Mouse (Mus musculus): Measurements from ENCODE around the gene Map3k9. TPM values are rescaled to one million over a fixed set of nuclear protein-coding genes. Genes with fewer than 3 reads are reported as not detected.

Gene Map3k9
- polyA plus RNA-seq, 1 experiment: not detected

DNA sequence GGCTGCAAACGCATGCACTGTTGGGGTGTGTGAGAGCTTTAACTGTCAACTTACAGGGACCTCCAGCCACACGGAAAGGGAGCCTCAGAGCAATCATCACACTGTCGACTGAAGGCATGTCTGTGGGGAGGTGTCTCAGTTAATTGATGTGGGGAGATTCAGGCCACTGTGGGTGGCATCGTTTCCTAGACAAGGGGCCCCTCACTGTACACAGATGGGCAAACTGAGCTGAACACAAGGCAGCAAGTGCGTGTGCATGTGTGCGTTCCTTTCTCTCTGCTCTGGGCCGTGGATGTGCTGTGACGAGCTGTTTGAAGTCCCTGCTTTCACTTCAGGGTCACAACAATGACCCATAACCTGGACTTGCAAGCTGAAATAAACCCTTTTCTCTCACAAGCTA lies 29.4 kb upstream of the Map3k9 start:
- 70% methylated on average over 8 of the region's 8 CpGs for WGBS
- no peak overlapping the region for H3K4me3 ChIP-seq (ENCODE audit: insufficient read depth, low read depth, low read length)
- TF ChIP-seq POLR2A (IDR thresholded peaks at IDR 0.05; ENCODE audit: insufficient read depth, low read depth, low read length) (no peak), CTCF (IDR thresholded peaks at IDR 0.05; ENCODE audit: insufficient read depth, low read depth, low read length) (no peak)
- no peak overlapping the region for H3K27ac ChIP-seq (ENCODE audit: insufficient read depth, low read depth, low read length)
- H3K4me1 ChIP-seq (ENCODE audit: control insufficient read depth, insufficient read depth, low read length): peaks cover 7% of the 10 kb centered on the region; the same call in 1 of the 2 replicates

DNA sequence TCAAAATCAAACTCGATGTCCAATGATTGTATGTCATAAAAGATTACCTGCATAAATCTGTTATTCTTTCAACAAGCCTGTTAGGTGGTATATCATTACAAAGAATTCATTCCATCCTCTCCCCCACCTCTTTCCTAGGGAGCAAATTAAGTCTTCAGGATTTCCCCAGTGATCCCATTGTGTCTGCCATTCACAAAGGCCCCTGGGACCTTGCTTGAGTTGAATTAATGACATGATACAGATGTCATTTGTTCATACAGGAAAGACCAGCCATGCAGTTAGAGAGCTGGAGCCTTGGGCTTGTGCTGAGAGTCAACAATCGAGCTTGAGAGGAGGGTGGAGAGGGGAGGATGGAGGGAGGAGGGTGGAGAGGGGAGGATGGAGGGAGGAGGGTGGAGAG lies 27.6 kb upstream of the Map3k9 start:
- Histone ChIP-seq H3K4me3 (ENCODE audit: insufficient read depth, low read depth, low read length) (no peak overlapping the region), H3K4me1 (ENCODE audit: control insufficient read depth, insufficient read depth, low read length) (peaks cover 10% of the 10 kb centered on the region; the same call in 1 of the 2 replicates), H3K27ac (ENCODE audit: insufficient read depth, low read depth, low read length) (no peak overlapping the region)
- no peak for TF ChIP-seq CTCF (IDR thresholded peaks at IDR 0.05; ENCODE audit: insufficient read depth, low read depth, low read length)
- TF ChIP-seq POLR2A (IDR thresholded peaks at IDR 0.05; ENCODE audit: insufficient read depth, low read depth, low read length): no peak
- 75% methylated on average over 2 of the region's 2 CpGs for WGBS

DNA sequence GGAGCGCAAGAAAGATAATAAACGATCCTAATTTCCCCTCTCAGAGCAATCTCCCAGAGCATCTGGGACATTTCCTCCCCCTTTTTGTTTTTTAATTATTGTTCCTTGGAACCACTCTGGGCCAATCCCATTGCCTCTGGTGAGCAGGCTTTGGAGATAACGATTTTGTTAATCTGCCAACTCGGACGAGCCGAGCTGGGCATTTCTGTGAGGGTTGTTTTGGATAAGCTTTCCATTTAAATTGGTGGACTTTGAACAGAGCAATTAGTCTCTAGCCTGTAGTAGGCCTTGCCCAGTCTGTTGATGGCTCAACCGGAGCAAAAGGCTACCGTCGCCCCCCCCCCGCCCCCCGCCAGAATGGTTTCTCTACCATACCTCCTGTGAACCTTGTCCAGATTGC lies 27.0 kb upstream of the Map3k9 start:
- peaks cover 10% of the 10 kb centered on the region; the same call in 1 of the 2 replicates for H3K4me1 ChIP-seq (ENCODE audit: control insufficient read depth, insufficient read depth, low read length)
- TF ChIP-seq POLR2A (IDR thresholded peaks at IDR 0.05; ENCODE audit: insufficient read depth, low read depth, low read length) (no peak), CTCF (IDR thresholded peaks at IDR 0.05; ENCODE audit: insufficient read depth, low read depth, low read length) (no peak)
- no peak overlapping the region for H3K27ac ChIP-seq (ENCODE audit: insufficient read depth, low read depth, low read length)
- 30% methylated on average over 11 of the region's 11 CpGs for WGBS
- H3K4me3 ChIP-seq (ENCODE audit: insufficient read depth, low read depth, low read length): no peak overlapping the region

DNA sequence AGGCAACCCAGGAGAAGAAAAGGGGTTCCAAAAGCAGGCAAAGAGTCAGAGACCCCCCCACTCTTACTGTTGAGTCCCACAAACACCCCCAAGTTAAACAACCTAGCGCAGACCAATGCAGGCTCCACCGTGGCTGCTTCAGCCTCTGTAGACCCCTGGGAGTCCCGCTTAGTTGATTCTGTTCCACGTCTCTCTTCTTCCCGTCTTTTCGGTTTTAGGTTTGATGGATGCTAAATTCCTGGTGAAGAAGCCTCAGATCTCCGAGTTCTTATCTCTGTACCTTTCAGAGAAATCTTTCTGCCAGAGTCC lies 26.5 kb upstream of the Map3k9 start:
- Histone ChIP-seq H3K4me1 (ENCODE audit: control insufficient read depth, insufficient read depth, low read length) (peaks cover 10% of the 10 kb centered on the region; the same call in 1 of the 2 replicates), H3K27ac (ENCODE audit: insufficient read depth, low read depth, low read length) (no peak overlapping the region), H3K4me3 (ENCODE audit: insufficient read depth, low read depth, low read length) (no peak overlapping the region)
- 17% methylated on average over 7 of the region's 7 CpGs for WGBS
- TF ChIP-seq CTCF (IDR thresholded peaks at IDR 0.05; ENCODE audit: insufficient read depth, low read depth, low read length) (no peak), POLR2A (IDR thresholded peaks at IDR 0.05; ENCODE audit: insufficient read depth, low read depth, low read length) (no peak)

DNA sequence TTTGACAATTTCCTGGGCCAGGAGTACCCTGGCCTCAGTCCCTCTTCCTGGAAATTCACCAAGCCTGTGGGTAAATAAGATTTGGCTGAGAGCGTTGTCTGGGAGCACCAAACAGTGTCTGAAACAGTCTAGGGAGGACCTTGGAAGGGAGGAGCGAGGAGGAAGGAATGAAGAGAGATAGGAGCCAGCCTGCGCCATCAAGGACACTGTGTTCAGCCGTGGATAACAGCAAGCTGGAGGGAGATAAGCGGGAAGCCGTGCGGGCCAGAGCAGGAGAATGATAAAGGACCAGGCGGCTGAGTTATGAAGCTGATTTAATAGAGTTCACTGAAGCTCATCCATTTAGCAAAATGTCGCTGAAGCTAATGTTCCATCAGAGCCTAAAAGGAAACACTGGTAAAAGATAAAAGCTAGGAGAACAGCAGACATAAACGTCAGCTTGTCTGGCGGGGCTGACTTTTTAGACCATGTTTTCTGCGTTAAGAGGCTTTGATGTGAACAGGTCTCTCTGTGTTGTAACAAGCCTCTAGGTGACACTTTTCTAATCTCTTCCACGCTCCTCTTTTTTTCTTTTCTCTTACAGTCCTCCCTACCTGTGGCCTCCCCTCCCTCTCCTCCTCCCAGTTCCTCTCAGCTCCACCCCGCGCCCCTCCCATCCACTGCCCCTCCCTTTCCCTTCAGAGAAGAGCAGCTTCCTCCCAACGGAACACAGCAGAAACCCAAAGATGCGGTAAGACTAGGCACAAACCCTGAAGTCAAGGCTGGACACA lies 26.0 kb upstream of the Map3k9 start:
- no peak overlapping the region for H3K27ac ChIP-seq (ENCODE audit: insufficient read depth, low read depth, low read length)
- no peak for TF ChIP-seq CTCF (IDR thresholded peaks at IDR 0.05; ENCODE audit: insufficient read depth, low read depth, low read length)
- no peak for TF ChIP-seq POLR2A (IDR thresholded peaks at IDR 0.05; ENCODE audit: insufficient read depth, low read depth, low read length)
- no peak overlapping the region for H3K4me3 ChIP-seq (ENCODE audit: insufficient read depth, low read depth, low read length)

DNA sequence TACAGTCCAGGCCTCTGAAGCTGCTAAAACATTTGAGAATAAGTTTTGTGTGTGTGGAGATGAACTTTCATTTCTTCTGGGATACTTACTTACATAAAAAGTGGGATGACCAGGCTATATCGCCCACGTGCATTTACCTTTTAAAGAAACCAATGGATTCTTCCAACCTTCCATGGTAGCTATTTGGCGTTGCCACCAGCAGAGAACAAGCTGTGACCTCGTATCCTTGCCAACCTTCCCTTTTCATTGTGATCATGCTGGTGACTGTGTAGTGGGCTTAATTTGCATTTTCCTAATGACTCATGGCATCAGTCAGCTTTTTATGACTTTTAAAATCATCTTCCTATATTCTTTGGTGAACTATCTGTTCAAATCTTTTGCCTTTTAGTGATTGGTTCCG lies 25.1 kb upstream of the Map3k9 start:
- H3K4me1 ChIP-seq (ENCODE audit: control insufficient read depth, insufficient read depth, low read length): peaks cover 10% of the 10 kb centered on the region; the same call in 1 of the 2 replicates
- TF ChIP-seq POLR2A (IDR thresholded peaks at IDR 0.05; ENCODE audit: insufficient read depth, low read depth, low read length) (no peak), CTCF (IDR thresholded peaks at IDR 0.05; ENCODE audit: insufficient read depth, low read depth, low read length) (no peak)
- no peak overlapping the region for H3K4me3 ChIP-seq (ENCODE audit: insufficient read depth, low read depth, low read length)
- no peak overlapping the region for H3K27ac ChIP-seq (ENCODE audit: insufficient read depth, low read depth, low read length)
- WGBS: 82% methylated on average over 5 of the region's 5 CpGs

More for the DNA sequence above, 26.0 kb upstream of the Map3k9 start:
- H3K4me1 ChIP-seq (ENCODE audit: control insufficient read depth, insufficient read depth, low read length): peaks cover 10% of the 10 kb centered on the region; the same call in 1 of the 2 replicates
- 44% methylated on average over 17 of the region's 17 CpGs for WGBS

DNA sequence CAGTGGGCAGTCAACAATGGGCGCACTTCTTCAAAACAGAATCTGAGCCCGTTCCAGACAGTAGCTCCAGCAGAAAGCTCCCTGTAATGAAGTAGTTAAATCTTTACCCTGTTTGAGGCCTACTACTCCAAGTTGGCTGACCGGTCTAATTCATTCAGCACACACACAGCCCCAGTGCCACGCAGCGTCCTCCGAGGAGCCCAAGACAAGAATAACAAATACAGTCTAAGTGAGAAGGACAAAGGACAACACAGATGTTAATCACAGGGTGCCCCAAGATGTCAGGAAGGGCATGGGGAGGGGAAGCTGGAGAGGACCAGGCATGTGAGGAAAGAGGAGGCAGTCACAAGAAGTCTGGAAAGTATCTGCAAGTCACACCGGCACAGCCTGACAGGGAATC lies 22.8 kb upstream of the Map3k9 start:
- no peak overlapping the region for H3K4me3 ChIP-seq (ENCODE audit: insufficient read depth, low read depth, low read length)
- WGBS: 52% methylated on average over 7 of the region's 7 CpGs
- peaks cover 10% of the 10 kb centered on the region; the same call in 1 of the 2 replicates for H3K4me1 ChIP-seq (ENCODE audit: control insufficient read depth, insufficient read depth, low read length)
- TF ChIP-seq CTCF (IDR thresholded peaks at IDR 0.05; ENCODE audit: insufficient read depth, low read depth, low read length) (no peak), POLR2A (IDR thresholded peaks at IDR 0.05; ENCODE audit: insufficient read depth, low read depth, low read length) (no peak)
- no peak overlapping the region for H3K27ac ChIP-seq (ENCODE audit: insufficient read depth, low read depth, low read length)

DNA sequence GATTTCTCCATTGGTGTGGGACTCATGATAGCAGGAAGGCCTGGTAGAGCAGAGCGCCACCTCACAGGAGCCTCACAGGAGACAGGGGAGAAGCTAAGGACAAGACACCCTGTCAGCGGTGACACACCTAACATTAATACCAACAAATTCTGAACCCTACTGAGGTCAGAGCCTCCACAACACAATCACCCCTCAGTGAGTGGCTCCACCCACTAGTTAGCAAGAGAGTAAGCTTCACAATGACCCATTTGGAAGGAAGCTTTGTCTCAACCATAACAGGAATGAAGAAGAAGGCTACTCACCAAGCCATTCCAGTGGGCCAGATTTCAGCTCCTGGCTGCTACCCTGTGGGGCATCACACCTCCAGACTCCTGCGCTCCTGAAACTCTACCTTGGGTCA lies 22.0 kb upstream of the Map3k9 start:
- peaks cover 10% of the 10 kb centered on the region; the same call in 1 of the 2 replicates for H3K4me1 ChIP-seq (ENCODE audit: control insufficient read depth, insufficient read depth, low read length)
- WGBS: 97% methylated on average over 3 of the region's 3 CpGs
- no peak for TF ChIP-seq POLR2A (IDR thresholded peaks at IDR 0.05; ENCODE audit: insufficient read depth, low read depth, low read length)
- no peak for TF ChIP-seq CTCF (IDR thresholded peaks at IDR 0.05; ENCODE audit: insufficient read depth, low read depth, low read length)
- H3K27ac ChIP-seq (ENCODE audit: insufficient read depth, low read depth, low read length): no peak overlapping the region
- no peak overlapping the region for H3K4me3 ChIP-seq (ENCODE audit: insufficient read depth, low read depth, low read length)

DNA sequence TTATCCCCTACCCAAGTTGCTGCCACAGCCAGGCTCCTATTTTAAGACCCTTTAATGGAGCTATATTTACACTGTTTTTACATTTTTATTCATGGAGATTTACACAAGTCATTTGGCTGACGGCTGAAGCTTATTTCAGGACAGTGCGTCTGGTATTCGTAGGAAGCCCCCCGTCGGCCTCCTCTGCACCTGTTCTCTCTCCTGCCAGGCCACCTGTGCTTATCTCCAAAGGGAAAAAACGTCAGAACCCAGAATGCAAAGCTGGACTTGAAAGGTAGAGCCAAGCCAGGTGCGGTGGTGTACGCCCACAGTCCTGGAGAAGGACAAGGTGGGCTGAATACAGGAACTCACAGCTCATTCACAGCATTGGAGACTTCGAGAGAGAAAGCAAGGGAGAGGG lies 20.2 kb upstream of the Map3k9 start:
- Histone ChIP-seq H3K27ac (ENCODE audit: insufficient read depth, low read depth, low read length) (no peak overlapping the region), H3K4me3 (ENCODE audit: insufficient read depth, low read depth, low read length) (no peak overlapping the region), H3K4me1 (ENCODE audit: control insufficient read depth, insufficient read depth, low read length) (0 out of 2 replicates have a peak, but pooled peaks cover 2% of the 10 kb centered on the region)
- 86% methylated on average over 9 of the region's 9 CpGs for WGBS
- TF ChIP-seq POLR2A (IDR thresholded peaks at IDR 0.05; ENCODE audit: insufficient read depth, low read depth, low read length): no peak
- no peak for TF ChIP-seq CTCF (IDR thresholded peaks at IDR 0.05; ENCODE audit: insufficient read depth, low read depth, low read length)
